Mouse (Mus musculus): ENCODE data around the gene Reg4. TPM values are rescaled to one million over a fixed set of nuclear protein-coding genes. Genes with fewer than 3 reads are reported as not detected.
A peak's percentile ranks its signal among the peaks of the same experiment; 100 is the strongest.

Reg4 gene
- total RNA-seq, 1 experiment from 2014 or later = not detected

GRCm38 (mm10) chr3:98267249-98267651 is 45.3 kb downstream of the Reg4 start:
- ATAC-seq (replicated peaks; ENCODE audit: insufficient number of reproducible peaks, low FRiP score, low TSS enrichment, poor library complexity, severe bottlenecking) = no peak

- ATAC-seq (replicated peaks; ENCODE audit: insufficient number of reproducible peaks, low FRiP score, low TSS enrichment, poor library complexity, severe bottlenecking) = no peak
Measured at GRCm38 (mm10) chr3:98273623-98274398, 51.9 kb downstream of the Reg4 start.

- no peak for ATAC-seq (replicated peaks; ENCODE audit: insufficient number of reproducible peaks, low FRiP score, low TSS enrichment, poor library complexity, severe bottlenecking)
Measured at GRCm38 (mm10) chr3:98279682-98280081, 57.7 kb downstream of the Reg4 start.

- no peak for ATAC-seq (replicated peaks; ENCODE audit: insufficient number of reproducible peaks, low FRiP score, low TSS enrichment, poor library complexity, severe bottlenecking)
Measured at GRCm38 (mm10) chr3:98280204-98280932, 58.4 kb downstream of the Reg4 start, which contains the start of gene Hmgcs2. Gene Hmgcs2 (plus strand): TSS chr3:98280435.

GRCm38 (mm10) chr3:98280933-98281678 is 59.1 kb downstream of the Reg4 start:
- ATAC-seq (replicated peaks; ENCODE audit: insufficient number of reproducible peaks, low FRiP score, low TSS enrichment, poor library complexity, severe bottlenecking) = peak; percentile 71; the same call in 1 of the 2 replicates

GRCm38 (mm10) chr3:98282422-98282821 is 60.5 kb downstream of the Reg4 start:
- ATAC-seq (replicated peaks; ENCODE audit: insufficient number of reproducible peaks, low FRiP score, low TSS enrichment, poor library complexity, severe bottlenecking) = no peak

GRCm38 (mm10) chr3:98283205-98283604 is 61.2 kb downstream of the Reg4 start:
- no peak for ATAC-seq (replicated peaks; ENCODE audit: insufficient number of reproducible peaks, low FRiP score, low TSS enrichment, poor library complexity, severe bottlenecking)

Other genes starting within 250 kb of the Reg4 start
- 127 to 158 TPM (median 135 TPM) in 3 replicates for gene Notch2, start 208.6 kb upstream of the Reg4 start, total RNA-seq (2017)
- gene Adam30, start 61.5 kb upstream of the Reg4 start, total RNA-seq (2017) = 0.78 to 2.1 TPM (median 1.5 TPM) in 3 replicates
- gene Hmgcs2, start 58.3 kb downstream of the Reg4 start, total RNA-seq (2017) = not detected in 3 replicates
- gene Phgdh, start 117.8 kb downstream of the Reg4 start, total RNA-seq (2017) = 9.0 to 54.0 TPM (median 33.0 TPM) in 3 replicates
- gene Zfp697, start 160.3 kb downstream of the Reg4 start, total RNA-seq (2017) = not detected in 3 replicates
- not detected in 3 replicates for gene Gm4450, start 235.0 kb downstream of the Reg4 start, total RNA-seq (2017)

Data from monocyte, adult 5-6 weeks (primary cell).